ENCODE assay signal across 8 mouse cellular contexts in the genomic region with DNA sequence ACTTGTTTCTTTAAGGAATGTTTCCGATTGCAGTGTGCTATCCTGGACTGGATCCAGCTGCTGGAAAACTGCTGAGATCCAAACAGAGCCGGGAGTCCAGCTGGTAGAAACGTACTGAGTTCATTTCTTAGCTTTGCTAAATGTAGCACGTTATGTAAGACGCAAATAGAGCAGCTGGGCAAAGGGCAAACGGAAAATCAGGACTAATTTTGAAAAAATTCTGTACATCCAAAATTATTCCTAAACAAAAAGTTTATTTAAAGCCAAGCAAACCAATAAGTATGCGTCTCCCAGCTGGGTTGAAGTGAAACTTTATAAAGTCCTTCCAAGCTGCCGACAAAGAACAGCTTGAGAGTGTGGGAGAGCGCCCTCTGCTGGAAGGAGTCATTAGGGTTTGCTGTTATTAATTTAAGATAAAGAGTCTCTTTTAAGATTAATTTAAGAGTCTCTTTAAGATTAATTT. TPM values are rescaled to one million over a fixed set of nuclear protein-coding genes. Genes with fewer than 3 reads are reported as not detected.
DNase-seq lines count a peak whose midpoint lies in the region; ATAC-seq and TF ChIP-seq lines count a peak whose summit lies in the region.

No protein-coding gene starts in this region.

- H3K36me3 ChIP-seq in hindbrain, embryonic 13.5 days = peaks cover 55% of the 10 kb centered on the region
- no peaks in the 10 kb centered on the region for H3K36me3 ChIP-seq in lung, postnatal 0 days (ENCODE audit: insufficient read depth, low read length)

- no peak for ATAC-seq in hindbrain, embryonic 13.5 days (ENCODE audit: low FRiP score)
- ATAC-seq in lung, postnatal 0 days = peak; percentile 69

- H3K4me1 ChIP-seq in hindbrain, embryonic 13.5 days (replicated peaks) = no peaks in the 10 kb centered on the region
- H3K4me1 ChIP-seq in lung, postnatal 0 days (ENCODE audit: insufficient read depth, low read depth, low read length) = peaks cover 7% of the 10 kb centered on the region; the same call in 1 of the 2 replicates

- peak; percentile 65 for DNase-seq in MEL-GATA-1-ER (ENCODE audit: extremely low read depth, low read depth)
- peak; percentile 78 for DNase-seq in c-Kit-positive CD71-negative TER-119-negative erythroid progenitor cells, embryonic 14.5 days (ENCODE audit: low read depth)
- peak; percentile 71 for DNase-seq in forelimb bud, embryonic 11.5 days (ENCODE audit: low read depth, low spot score)
- peak; percentile 58 to 83 for DNase-seq in layer of hippocampus, postnatal 14 days (ENCODE audit: low spot score in 2 of 2)
- peak; percentile 92 for DNase-seq in lung, postnatal 0 days (ENCODE audit: low spot score)
- DNase-seq in right cerebral cortex, postnatal 10 days (ENCODE audit: low spot score in 2 of 2) = peak; percentile 79 to 85
- DNase-seq in urinary bladder, postnatal 25 days (ENCODE audit: low spot score) = peak; percentile 82

- H3K4me3 ChIP-seq in hindbrain, embryonic 13.5 days = no peak overlapping the region
- H3K4me3 ChIP-seq in lung, postnatal 0 days (ENCODE audit: low read depth, low read length) = no peak overlapping the region; the same call in 1 of the 2 replicates

- H3K27me3 ChIP-seq in hindbrain, embryonic 13.5 days = no peaks in the 10 kb centered on the region
- H3K27me3 ChIP-seq in lung, postnatal 0 days (replicated peaks; ENCODE audit: insufficient read depth, low read length) = no peaks in the 10 kb centered on the region

- TF ChIP-seq CTCF in lung, postnatal 0 days (IDR thresholded peaks at IDR 0.05) = peak; percentile 82

- WGBS in hindbrain, embryonic 13.5 days = 34% methylated on average over 9 of the region's 9 CpGs
- WGBS in lung, postnatal 0 days = 13% methylated on average over 9 of the region's 9 CpGs

- H3K4me2 ChIP-seq in hindbrain, embryonic 13.5 days = peak overlapping the region; percentile 17; the same call in 1 of the 2 replicates
- peak overlapping the region; percentile 45 for H3K4me2 ChIP-seq in lung, postnatal 0 days (replicated peaks; ENCODE audit: low read depth, low read length)

- no peaks in the 10 kb centered on the region for H3K9me3 ChIP-seq in hindbrain, embryonic 13.5 days
- no peaks in the 10 kb centered on the region for H3K9me3 ChIP-seq in lung, postnatal 0 days (ENCODE audit: low read length)

- TF ChIP-seq EP300 in lung, postnatal 0 days (IDR thresholded peaks at IDR 0.05) = no peak; the same call in 1 of the 2 replicates

- H3K9ac ChIP-seq in hindbrain, embryonic 13.5 days = no peak overlapping the region
- H3K9ac ChIP-seq in lung, postnatal 0 days (replicated peaks; ENCODE audit: low read depth) = no peak overlapping the region

- H3K27ac ChIP-seq in hindbrain, embryonic 13.5 days = no peak overlapping the region
- H3K27ac ChIP-seq in lung, postnatal 0 days (ENCODE audit: low read length) = peak overlapping the region; percentile 33; the same call in 1 of the 2 replicates

RNA-seq across cellular contexts. Expression of a gene that starts 30.2 kb away (rescaled TPM):
- polyA plus RNA-seq in hindbrain, embryonic 13.5 days (2015; fragmentation: Nextera tagmentation; extraction: Ambion mirVana) = 73.7 and 82.8 TPM in 2 replicates
- 10 to 100 TPM; 44.5 to 46.6 TPM for total RNA-seq in layer of hippocampus, postnatal 14 days (2021)
- polyA plus RNA-seq in lung, postnatal 0 days (2015; fragmentation: Nextera tagmentation; extraction: Ambion mirVana) = 17.9 and 21.0 TPM in 2 replicates
